Mouse (Mus musculus) large intestine, adult 2 months (tissue): ENCODE measurements around the gene Wnt2. TPM values are rescaled to one million over a fixed set of nuclear protein-coding genes. Genes with fewer than 3 reads are reported as not detected.

Source experiments
- DNase-seq: peaks from one replicate; pipeline ENCODE4 v3.0.0-alpha.2; 2012; ENCODE audit warnings: low read depth, low spot score
- WGBS: fragments of 180-500 bp; shearing (Covaris S2); methylation state at CpG from one replicate; pipeline ENCODE4 v1.1.7; 2018; 5-methylcytosine and 5-hydroxymethylcytosine counted together
- polyA plus RNA-seq: library from polyadenylated mRNA; depleted of rRNA; stranded (reverse); fragments of >200 nt; gene quantifications from 2 replicates; pipeline ENCODE4 v1.2.3, GENCODE M21; 2012; rRNA removed

Gene Wnt2
- 0.41 and 0.52 TPM in 2 replicates for polyA plus RNA-seq

DNA sequence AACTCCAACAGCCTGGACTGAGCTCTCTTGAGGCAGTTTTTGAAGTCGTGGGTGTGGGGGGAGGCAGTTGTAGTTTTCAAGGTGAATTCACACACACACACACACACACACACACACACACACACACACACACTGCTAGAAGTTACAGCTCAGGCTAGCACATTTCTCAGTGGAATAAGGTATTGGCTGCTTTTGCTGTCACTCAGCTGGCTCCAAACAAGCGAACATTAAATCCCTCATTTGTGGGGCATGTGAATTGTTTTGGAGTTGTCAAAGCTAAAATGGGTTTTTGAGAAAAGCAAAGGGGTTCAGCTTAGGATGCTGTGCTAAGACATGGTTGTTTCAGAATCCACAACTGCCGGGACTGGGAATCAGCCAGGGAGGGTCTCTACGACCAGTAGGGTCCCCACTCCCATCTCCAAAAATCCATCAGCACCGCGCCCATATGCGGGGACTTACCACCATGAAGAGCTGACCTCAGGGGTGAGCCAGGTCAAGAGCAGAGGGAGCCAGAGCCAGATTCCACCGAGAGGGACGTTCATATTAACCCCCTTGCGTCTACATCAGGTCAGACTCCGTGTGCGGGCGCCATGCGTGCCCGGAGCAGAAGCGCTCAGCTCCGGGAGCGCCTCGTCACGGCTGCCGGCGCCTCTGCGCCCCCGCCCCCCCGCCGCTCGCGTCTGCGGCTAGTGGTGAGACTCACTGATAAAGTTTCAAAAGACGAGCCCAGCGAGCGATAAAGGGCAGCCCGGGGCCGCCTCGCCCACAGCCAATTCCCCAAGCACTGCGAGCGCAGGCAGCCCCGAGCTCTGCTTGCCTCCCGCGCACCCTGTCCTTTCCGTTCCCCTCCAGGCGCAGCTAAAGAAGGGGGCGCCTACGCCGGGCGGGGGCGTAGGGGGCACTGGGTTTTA lies at the start of gene Wnt2:
TSS of gene Wnt2 (minus strand) at position 840 of the 911 bp plus-strand sequence.
- no peak for DNase-seq
- 2% methylated on average over 47 of the region's 47 CpGs for WGBS

DNA sequence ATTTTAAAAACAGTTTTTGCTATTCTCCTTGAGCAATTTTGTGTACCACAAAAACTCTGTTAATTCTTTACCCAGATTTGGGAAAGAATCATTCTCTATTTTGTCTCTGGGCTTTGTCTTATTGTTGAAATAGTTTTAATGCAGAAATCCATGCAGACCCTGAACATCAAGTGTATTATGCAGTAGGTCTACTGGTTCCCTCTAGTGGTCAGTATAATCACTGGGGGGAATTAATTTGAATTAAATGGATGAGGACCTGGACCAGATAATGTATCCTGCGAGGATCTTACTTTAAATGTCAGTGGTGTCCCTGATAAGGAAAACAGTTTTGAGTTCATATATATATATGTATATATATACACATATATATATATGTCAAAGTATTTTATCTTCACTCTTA lies 48.2 kb upstream of the Wnt2 start:
- DNase-seq: no peak
- 29% methylated on average over 1 of the region's 1 CpGs for WGBS

DNA sequence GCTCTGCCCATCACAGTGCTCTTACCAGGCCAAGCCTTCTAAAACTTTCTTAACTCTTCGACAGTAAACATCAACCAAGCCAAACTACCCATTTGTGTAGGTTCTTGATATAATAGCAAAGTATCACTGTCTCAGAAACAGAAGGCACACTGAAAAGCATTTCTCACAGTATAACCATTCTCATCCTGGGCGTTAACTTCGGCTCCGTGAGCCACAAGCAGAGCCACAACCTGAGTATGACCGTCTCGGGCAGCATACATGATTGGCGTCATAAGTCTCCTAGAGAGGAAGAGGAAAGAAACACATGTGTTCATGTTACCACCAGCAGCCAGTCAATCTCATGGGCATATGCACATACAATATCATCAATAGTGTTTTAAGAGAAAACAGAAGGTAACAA lies 46.6 kb upstream of the Wnt2 start:
- DNase-seq: no peak
- 31% methylated on average over 7 of the region's 7 CpGs for WGBS

DNA sequence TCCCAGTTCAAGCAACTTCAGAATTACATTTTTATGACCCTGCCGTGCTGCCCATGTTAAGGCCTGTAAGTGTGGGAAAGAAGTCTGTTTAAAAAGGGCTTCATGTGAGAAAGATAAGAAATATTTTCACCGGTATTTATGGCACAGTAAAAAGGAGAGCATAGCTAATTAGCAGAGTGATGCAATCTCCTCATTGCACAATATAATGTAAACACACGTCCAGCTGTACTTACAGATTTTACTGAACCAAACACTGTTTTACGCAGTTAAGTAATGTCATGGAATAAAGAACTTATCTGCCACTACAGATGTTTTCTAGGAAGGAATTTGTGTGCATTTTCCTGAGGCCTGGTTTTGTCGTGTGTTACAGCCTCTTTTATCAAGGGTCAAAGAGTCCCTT lies 46.2 kb upstream of the Wnt2 start:
- no peak for DNase-seq
- 8% methylated on average over 5 of the region's 5 CpGs for WGBS

DNA sequence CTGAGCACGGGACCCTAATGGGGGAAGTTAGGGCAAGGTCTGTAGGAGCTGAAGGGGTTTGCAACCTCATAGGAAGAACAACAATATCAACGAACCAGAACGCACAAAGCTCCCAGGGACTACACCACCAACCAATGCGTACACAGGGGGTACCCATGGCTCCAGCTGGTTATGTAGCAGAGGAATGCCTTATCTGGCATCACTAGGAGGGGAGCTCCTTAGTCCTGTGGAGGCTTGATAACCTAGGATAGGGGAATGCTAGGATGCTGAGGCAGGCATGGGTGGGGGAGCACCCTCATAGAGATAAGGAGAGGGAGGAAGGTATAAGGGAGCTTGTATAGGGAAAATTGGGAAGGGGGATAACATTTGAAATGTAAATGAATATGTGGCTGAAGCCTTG lies 27.5 kb upstream of the Wnt2 start:
- 88% methylated on average over 4 of the region's 4 CpGs for WGBS
- no peak for DNase-seq

DNA sequence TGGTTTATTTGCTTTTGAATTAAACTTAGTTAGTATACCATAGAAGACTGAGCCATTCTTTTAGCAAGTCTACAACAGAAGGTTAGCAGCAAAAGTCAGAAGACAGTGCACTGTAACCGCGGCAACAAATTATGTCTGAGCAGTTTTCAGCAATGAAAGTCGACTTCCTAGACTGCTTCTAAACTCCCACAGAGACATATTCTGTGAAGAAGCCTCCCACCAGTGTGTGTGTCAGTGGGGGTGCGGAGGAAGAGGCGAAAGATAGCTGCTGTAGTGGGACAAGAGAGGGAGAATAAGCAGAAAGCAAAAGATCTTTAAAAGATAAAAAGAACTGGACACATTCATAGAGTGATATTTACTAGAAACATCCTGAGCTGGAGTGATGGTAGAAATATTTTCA lies 21.3 kb upstream of the Wnt2 start:
- no peak for DNase-seq
- 73% methylated on average over 5 of the region's 5 CpGs for WGBS

DNA sequence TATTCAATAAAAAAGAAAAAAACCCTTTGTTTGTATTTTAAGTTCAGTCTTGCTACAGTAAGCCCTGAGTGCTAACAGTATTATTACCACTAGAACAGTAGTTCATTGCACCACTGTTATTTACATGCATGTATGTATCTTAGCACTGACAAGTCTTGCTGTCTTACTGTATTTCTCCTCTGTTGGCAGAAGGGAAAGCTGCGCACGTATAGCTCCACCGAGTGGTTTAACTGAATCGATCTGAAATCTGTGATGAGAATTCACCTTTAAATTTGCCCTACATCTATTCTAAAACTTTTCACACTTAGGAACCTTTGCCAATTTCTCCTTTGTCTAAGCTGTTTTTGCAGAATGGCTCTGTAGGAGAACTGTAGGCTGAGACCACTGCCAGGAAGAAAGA lies 13.9 kb upstream of the Wnt2 start:
- DNase-seq: no peak
- 87% methylated on average over 4 of the region's 4 CpGs for WGBS

DNA sequence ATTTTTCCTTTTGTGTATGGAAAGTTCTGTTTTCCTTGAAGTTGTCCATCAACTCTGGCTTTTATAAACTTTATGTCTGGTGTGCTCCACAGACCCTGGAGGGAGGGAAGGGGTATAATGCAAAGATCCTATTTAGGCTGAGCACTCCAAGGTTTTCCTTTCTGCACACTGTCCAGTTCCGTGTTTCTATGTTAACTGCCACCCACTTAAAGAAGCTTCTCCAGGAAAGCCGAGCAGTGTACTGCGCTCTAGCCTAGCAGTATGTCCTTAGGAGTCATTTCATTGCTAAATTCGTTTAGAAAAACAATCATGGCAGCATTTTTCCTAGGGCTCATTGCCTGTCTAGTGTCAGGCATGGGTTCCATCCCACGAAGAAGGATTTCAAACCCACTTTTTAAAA lies 12.8 kb upstream of the Wnt2 start:
- 74% methylated on average over 5 of the region's 5 CpGs for WGBS
- DNase-seq: no peak

DNA sequence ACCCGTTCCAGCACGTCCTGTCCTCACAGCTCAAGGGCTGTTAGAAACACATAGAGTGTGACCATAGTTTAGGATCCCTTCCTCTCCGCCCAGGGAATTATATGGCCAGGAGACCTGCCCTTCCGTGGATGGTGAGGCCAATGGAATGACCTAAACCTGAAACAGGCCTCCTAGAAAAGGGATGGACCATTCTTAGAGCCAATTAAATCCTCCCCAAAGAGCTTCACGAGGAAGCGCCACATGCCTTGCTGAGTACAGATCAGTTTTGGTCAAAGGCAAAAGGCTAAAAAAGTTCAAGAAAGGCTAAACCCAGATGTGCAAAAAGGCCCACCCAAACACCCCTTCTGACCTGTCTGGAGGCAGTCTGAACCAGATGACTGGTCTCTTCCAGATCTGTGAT lies 1.9 kb upstream of the Wnt2 start:
- no peak for DNase-seq
- WGBS: 25% methylated on average over 6 of the region's 6 CpGs

DNA sequence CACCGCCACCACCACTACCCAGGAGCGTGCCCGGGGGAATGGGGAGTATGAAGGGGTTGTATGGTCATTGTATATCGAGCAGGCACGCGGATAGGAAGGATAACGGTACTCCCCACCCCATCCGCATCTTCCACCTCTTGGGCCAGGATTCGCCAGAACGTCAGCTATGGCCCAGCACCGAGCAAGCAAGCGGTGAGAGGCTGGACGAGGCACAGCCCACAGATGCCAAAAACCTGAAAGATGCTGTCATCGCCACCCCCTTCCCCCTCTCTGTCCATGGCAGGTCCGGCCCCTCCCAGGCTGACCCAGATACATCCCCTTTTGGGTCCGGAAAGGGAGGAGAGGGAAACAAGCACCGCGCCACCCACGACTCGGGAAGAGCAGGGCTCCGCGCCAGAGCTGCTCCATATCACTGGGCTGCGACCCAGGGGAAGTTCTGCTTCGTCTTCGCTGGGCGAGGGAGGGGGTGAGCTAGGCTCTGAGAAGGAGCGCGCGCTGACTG lies 1.2 kb upstream of the Wnt2 start:
- DNase-seq: no peak
- WGBS: 3% methylated on average over 29 of the region's 29 CpGs

DNA sequence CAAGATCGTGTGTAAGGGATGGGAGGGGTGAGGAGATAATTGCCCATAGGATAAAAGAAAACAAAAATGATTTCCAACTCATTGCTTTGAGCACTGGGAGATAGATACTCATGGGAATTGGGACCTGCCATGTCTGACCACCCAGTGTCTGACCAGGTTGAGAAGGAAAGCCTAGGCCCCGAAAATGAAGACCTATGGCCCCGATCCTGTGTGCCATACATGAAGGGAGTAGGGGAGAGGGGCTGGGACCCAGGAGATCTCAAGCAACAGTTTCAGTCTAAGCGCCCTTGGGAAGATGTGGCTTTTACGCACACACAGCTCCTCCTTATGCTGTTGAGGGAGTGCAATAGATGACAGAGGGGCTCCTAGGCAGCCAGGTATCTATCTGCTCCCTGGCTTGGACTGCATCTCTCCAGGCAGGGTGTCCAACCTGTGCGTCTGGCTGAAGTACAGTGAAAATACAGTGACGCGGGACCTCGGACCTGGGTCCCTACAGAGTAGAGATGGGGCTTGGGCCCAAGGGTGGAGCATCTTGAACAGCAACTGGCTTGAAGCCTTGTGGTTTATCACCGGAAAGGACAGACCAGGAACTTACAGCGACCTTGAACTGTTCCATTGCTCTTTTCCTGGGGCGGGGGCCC lies 603 bp upstream of the Wnt2 start:
- 17% methylated on average over 12 of the region's 12 CpGs for WGBS
- no peak for DNase-seq

DNA sequence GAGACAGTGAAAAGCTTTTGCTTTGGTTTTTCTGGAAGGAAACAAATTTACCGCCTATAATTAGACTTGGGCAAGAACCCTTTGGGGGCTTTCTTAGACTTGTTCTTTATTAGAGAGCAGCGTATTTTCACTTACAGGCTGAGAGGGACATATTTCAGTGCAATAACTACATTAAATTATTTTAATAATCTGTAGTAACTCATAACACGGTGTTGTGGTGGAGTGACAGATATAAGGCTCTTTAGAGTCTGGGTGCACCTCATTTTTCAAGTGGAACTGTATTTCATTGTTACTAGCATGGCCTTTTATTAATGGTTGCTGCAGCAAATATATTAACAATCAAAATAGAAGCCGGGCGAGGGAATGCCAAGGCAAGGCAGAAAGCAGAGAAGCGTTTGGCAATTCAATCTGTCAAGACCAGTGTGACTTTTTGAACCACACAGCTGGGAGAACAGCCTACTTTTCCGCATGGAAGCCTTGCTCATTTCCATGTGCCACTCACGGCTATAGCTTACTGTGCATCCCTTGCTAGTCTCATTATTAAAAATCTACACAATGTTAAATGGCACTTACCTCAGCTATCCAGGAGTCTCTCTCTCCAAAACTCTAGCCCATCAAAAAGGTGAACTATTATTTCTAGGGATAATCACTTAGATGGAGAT lies 6.1 kb downstream of the Wnt2 start:
- DNase-seq: no peak
- WGBS: 87% methylated on average over 8 of the region's 8 CpGs

DNA sequence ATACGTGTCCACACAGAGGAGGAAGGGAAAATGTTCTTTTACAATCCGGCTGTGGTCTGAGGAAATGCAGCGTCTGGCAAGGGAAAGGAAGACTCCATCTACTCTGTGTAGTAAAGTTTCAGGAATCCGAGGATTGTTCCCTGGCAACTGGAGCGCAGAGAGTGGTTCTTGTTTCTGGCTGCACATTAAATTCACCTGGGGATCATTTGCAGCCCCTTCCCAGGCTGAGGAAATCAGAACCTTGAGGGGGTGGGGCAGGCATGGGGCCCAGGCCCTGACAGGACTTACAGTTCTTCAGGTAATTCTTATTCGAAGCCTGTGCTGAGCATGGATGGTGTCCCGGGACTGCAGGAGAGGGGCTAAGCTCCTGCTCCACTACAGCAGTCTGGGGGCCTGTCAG lies 17.0 kb downstream of the Wnt2 start:
- DNase-seq: no peak
- 58% methylated on average over 7 of the region's 7 CpGs for WGBS

DNA sequence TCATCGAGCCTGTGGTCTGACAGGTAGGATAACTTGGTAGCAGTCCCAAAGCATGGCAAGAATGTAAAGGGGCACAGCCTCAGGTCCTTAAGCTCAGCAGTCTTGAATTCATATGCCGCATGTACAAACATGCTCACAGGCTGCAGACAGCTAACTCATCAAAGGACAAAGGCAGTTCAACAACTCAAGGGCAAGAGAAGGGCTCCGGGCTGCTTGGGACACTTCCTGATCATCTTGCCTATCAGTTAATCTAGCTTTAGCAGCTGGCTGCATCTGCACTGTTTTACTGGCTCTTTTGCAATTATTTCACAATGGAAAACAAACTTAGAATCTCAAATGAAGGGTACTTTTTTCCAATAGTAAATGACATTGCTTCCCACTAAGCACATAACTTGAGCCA lies 23.0 kb downstream of the Wnt2 start:
- DNase-seq: no peak
- 62% methylated on average over 3 of the region's 3 CpGs for WGBS

DNA sequence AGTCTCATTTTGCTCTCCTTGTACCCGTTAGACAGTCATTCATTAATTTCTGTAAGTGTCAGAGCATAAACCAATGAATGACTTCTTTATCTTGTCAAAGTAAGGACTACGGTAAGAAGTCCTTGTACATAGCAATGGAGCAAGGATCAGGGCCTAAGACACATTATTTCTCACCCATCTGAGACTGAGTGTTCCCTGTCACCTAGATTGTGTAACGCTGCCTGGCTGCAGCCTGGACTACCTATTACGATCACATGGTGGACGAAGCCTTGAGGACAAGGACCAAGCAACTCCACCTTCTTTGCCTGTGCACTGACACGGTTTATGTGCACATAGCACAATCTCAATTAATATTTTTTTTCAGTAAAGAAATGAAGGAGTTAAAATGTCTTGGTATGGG lies 28.3 kb downstream of the Wnt2 start:
- WGBS: 90% methylated on average over 6 of the region's 6 CpGs
- DNase-seq: no peak

DNA sequence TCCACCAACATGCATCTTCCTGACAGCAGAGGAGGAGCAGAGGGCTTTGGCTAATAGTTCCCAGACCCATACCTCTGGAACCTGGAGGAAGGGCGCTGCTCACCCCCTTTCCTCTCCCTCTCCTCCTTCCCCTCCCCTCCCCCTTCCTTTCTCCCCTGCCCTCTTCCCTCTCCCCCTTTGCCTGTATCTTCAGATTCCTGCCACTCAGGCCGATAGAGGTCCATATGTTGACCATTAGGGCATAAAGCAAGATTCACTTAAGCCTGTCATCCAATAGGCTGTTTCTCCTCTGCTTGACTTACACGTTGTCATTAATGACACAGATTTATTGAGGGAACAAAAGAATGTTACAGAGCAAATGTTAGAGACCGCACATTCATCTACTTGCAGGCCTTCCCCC lies 31.9 kb downstream of the Wnt2 start:
- 69% methylated on average over 4 of the region's 4 CpGs for WGBS
- DNase-seq: no peak

DNA sequence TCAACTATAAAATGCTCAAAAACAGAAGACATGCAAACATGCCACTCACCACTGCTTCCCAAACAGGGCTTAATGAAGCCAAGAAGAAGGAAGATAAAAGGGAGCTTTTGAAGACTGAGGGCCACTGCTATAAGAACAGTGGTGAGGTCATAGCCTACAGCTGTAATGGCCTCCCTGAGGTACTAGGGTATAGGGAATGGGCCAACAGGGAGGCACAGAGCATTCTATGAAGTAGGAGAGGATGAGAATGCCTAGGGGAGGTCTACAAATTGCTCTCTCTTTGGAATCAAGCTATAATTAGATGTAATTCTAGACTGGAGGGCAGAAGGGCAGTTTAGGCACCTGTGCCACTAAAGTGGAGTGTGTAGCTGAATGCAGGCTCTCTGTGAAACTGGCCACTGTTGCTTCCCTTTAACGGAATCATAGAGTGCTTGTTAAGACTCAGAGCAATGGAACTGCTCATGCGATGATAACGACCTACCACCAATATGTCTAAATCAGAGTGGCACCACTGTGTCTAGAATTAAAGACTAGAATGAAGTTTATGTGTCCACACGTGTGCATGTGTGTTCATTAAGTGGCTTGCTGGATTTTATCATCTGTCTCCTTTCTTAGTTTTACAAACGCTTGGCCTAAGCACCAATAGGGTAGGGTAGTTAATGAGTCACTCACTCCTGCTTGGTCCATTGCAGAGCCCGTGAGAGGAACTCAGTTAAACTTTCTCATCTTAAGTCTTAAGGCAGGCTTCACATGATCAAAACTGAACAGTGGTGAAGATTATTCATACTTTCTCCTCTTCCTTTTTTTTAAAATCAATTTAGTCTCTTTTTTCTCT lies 35.2 kb downstream of the Wnt2 start:
- 70% methylated on average over 6 of the region's 6 CpGs for WGBS

DNA sequence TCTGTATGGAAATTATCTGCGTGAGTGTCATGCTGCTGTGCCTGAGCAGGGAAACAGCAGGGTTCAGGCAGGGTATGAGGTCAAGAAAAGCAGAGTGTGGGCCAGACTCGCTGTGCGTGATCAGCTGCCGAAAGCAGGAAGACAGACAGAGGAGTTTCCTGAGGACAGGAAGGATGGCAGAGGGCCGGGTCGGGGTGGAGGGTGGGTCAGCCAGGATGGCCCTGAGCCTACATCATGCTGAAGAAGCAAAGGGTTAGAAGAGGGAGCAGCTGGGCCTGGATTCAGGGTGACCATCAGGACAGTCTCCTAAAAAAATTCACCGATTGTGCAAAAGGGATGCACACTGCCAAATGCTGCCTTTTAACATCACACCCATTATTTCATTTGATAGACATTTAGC lies 38.8 kb downstream of the Wnt2 start:
- WGBS: 75% methylated on average over 7 of the region's 7 CpGs

More for the DNA sequence above, 35.2 kb downstream of the Wnt2 start:
- DNase-seq: no peak

DNA sequence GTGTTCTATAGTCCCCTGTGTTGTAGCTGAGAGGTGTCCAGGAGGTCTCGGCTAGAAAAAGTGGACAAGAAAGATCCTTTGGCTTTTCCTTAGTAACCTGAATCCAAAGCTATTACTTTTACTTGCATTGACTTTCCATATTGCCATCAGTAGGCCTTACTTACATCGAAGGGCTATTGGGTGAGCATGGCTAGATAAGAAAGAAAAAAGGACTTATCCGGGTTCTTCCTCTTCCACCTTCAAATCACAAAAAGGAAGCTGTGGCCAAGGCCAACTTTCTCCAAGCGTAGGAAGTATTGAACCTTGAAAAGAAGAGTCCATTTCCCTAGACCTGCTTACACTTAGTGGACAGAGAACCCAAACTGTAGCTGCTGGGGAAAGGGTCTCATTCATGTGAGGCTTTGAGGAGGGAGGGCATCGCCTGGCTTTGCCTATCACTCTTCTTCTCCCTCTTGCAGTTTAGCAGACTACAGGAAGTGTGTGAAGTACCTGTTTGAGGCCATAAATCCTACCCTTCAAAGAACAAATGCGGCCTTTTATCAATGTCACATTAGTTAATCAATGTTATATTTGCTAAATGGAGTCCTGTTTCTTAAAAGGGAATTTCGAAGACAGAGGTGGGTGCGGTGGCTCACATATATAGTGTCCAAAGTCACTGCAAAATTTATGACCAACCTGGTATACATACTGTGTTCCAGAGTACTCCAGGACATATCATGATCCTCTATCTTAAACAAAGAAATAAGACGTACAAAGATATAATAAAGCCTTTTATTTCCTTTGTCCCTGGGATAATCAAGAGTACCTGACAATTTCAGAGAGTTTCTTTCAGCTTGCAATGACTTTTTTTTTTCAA lies 40.0 kb downstream of the Wnt2 start:
- 55% methylated on average over 9 of the region's 9 CpGs for WGBS
- no peak for DNase-seq

More for the DNA sequence above, 38.8 kb downstream of the Wnt2 start:
- DNase-seq: no peak
